Mouse (Mus musculus) forelimb bud, embryonic 11.5 days (tissue): ENCODE data around the gene Igsf21.

Experiments used
- DNase-seq: peaks from one replicate; pipeline ENCODE4 v3.0.0-alpha.2; 2012; ENCODE audit warnings: low read depth, low spot score

Igsf21 gene

DNA sequence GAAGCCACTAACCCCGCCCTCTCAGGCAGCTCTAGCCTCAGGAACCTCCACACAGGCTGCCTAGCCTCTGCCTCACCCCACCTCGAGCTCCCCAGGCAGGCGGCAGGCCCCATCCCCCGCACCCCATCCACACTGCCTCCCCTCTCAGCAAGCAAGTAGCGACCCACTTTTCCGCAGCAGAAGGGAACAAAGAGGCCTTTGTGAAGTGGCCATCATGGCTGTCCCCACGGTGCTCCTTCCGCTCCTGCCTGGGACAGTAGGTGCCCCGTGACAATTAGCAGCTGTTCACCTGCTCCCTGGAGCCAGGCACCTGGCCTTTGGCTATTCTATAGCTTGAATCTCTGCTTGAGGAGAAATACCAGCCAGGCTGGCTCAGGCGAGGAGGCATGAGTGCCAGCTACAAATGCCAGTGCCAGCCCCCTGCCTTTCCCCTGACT lies 9.3 kb downstream of the Igsf21 start:
- no peak for DNase-seq

DNA sequence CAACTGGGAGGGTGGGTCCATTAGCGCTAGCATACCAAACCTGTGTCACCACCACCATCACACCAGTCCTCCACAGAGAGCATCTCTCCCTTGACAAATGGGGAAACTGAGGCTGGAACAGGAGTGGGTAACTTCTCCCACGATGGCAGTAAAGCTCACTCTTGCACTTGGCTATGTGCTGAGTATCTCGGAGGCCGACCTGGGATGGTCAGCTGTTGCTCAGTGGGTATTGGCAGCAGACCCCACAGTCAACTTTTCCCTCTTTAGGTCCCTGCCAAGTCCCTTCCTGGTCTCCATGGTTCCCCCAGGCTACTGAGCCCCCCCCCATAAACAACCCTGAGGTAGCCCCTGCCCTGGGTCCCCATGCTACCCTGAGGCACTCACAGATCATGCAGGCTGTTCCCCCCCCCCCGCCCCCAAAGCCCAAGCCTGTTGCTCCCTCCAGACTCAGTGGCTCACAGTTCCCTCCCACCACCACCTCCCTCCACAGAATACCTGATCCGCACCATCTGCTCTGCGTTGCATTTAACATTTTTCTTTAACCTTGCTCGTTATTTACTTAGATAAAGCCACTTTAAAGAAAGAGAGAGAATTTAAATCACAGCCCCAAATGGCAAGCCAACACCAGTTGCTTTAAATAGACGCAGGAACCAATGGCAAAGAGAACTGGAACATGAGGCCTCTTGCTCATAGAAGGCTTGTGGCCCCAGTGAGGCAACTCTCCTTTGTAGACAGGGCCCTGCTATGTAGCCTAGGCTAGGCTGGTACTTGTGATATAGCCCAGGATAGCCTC lies 11.0 kb downstream of the Igsf21 start:
- DNase-seq, result no peak

DNA sequence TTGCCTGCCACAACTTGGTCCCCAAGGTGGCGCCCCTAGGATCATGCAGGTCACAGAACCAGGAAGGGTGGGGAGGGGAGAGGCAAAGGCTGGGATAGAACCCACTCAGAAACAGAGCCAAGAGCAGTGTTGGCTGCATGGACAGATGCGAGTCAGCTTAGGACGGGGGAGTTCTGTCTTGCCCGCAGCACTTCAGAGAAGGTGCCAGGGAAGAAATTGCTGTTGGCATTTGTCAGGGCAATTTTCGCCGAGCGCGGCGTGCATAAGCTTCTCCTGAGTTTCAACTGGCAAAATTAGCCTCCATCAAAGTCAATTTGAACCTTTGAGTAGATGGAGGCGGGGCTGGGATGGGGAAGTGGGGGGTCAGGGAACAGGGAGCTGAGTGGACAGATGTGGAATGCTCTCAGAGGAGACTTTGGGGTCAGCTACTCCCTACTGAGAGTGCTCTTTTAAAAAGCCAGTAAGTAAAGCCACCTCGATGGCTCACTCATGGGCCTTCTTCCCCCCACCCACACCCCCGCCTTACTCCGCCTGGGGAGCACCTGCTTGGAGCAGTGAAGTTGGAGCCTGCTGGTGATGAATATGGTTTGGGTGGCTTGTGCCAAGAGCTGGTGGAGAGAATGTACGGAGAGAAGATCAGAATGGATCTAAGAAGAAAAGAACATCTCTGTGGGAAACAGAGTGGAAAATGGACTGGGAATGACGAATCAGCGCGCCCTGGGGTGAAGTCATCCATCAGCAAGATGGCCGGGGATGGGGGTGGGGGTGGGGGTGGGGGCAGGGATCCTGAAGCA lies 12.0 kb downstream of the Igsf21 start:
- no peak for DNase-seq

DNA sequence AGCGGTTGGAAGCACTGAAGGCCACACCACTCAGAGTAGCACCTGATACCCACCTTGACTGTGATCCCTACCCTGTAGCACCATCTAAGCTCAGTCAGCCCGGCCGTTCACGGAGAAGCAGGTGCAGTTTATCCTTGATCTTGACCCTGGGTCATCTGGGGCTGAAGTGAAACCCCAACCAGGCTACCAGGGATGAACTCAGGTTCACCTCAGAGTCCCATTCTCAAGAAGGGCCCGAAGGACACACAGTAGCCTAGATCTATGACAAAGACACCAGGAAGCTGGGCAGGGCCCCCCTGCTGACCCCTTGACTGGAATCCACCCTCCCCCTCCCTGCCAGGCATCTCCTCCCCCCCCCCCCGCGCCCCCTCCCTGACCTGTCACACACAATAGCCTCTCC lies 18.7 kb downstream of the Igsf21 start:
- no peak for DNase-seq

DNA sequence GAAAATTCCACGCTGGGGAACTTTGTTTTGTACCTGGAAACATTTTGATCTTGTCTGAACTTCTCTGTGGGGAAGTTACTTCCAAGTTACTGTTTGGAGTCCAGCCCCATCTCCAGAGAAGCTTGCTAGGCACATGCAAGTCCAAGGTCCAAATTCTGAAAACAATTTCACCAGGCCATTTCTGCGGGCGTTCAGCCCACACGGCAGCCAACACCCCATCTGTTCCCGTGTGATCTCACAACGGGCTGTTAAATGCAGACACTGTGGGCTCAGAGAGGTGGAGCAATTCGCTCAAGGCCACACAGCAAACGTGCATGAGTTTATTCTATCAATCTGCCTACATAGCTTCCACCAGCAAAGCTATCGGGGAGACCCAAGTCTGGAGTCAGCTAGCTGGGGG lies 21.4 kb downstream of the Igsf21 start:
- DNase-seq, result no peak

DNA sequence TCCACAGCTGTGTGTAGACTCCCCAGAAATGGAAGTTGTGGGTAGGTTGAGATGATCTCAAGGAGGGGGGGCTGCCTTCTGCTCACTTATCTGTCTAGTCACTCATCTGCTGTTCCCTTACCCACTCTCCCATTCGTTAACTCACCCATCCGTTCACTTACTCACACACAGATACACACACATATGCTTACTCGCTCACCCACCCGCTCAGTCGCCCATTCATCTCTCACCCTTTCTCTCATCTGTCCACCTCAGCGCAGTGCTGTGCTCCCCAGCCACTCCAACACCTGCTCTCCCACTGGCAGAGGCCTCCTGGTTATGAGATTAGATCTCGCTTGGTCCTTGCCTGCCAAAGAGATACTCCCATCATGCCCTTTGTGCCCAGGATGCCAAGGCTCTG lies 22.1 kb downstream of the Igsf21 start:
- no peak for DNase-seq

DNA sequence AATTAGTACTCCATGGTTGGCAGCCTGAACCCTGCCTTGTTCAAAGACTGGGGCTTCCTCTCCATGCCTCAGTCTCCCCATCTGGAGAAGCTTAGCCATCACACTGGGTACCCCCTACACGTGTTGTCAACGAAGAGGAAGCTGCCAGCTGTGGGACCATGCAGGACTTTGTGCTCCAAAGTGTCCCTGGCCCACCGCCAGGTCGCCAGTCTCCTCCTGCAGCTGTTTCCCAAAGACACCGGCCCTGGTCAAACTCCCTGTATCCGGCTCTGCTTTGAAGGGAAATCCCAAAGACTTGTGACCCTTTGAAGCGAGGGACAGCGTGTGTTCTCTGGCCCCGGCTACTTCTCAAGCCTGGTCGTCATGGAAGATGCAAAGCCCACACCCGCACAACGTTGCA lies 23.5 kb downstream of the Igsf21 start:
- DNase-seq, result no peak

DNA sequence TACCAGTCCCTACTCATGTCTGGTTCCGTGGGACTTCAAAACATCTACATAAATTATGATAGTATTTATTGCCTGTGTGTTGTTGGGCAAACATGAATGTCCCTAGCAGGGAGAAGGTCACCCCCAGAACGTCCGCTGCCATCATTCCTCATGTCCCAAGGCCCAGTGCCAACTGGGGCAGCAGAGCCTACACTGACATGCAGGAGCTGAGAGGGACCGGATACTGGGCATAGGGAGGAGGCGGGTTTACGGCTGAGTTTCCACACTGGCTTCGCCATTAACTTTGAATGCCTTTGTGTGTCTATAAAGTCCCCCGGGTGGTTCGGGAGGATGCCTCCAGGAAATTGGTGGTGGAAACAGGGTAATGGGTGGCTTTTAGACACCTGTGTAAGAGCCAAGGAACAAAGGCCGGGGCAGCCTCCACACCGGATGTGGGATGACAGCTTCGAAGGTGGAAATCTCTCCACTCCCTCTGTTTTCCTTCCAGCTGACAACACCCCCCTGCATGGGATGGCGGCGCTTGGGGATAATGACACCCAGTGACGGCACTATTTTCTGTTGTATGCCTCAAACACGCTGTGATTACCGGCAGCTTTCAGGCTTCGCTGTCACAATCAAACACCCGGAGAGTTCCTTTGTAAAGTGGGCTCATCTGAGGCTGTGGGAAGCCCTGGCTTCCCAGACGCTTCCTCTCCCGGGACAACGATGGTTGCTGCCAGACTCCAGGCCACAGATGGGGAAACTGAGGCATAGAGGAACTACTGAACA lies 26.1 kb downstream of the Igsf21 start:
- no peak for DNase-seq

DNA sequence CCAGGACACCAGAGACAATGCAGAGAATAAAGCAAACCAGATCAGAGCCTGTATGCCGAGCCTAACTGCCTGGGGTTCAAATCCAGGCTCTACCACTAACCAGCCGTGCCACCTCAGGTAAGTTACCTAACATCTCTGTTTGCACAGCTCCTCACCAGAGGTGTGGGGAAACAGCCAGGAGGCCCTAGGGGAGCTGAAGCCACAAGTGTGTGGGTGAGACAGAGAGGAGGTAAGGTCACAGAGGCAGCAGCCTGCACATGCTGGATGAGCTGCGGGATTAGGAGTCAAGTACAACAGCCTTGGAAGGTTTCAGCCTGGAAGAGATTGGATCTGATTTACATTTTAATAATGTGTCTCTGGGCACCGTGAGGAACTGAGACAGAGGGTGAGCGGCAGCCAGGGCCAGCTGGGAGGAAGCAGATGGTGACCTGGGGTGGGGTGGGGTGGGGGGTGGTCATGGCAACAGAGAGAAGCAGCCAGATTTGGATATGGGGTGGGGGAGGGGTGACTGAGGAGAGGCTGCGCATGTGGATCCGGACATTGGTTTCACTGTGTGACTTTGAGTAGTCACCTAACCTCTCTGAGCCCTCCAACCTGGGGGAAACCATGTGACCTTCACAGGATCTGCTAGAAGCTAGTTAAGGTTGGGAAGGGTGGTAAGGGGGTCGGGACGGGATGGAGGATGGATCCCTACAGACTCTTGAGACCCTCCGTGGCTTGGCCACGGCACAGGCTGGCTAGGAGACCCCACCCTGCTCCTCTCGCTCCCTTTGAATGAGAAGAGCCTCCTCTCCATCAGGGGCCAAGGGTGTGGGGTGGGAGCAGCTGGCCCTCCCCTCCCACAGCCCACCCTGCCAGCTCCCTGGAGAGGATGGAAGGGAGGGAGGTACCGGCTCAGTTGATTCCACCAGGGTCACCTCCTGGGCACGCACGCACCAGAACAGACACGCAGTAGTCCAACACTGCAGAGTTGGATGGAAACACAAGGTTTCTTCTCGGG lies 27.4 kb downstream of the Igsf21 start:
- no peak for DNase-seq

DNA sequence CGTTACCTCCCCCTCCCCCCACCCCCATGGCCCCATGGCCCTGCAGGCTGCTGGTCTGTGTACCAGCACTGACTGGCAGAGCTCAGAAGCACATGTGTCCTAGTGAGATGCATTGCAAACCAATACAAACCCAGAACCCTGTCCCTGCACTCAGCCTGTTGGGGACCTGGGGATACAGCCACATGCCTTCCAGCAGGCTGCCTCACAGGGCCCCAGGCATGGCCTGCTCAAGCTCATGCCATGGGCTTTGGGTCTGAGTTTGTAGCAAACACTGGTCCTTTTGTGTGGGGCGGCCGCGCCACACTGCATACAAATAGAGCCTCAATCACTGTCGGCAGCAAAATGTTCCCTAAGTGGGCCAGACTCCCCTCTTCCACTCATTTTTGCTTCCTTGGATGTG lies 28.2 kb downstream of the Igsf21 start:
- no peak for DNase-seq

DNA sequence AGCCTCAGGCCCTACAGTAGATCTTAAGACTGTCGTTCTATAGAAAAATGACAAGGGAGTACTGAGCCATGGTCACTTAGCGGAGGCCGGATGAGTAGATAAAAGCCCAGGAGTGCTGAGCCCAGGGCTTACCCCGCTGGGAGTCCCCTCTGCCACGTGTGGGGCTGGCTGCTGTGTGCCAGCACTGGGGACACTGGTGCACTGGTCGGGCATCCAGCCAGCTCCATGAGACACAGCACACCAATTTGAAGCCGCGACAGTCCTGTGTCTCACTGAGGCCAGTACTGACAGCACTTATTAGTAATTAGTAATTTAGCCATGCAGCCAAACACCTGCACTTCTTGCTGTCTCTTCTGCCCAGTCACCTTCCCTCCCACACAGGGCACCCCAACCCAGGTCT lies 28.6 kb downstream of the Igsf21 start:
- DNase-seq, result no peak

DNA sequence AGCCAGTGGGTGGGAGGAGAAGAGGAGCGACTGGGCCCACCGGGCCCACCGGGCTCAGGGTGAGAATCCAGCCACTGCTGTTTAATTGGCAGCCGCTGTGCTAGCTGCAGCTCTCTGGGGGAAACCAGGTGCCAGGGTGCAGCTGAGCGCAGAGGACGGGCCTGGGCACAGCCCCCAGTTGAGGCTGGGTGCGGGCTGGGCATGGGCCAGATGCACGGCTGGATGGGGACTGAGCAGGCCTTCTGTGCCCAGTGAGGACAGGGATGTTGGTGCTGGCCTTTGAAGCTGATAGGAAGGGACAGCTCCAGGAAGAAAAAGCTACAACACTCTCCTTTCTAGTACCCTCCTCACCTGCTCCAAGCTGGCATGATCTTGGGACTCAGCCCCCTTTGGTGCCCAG lies 30.5 kb downstream of the Igsf21 start:
- DNase-seq, result no peak

DNA sequence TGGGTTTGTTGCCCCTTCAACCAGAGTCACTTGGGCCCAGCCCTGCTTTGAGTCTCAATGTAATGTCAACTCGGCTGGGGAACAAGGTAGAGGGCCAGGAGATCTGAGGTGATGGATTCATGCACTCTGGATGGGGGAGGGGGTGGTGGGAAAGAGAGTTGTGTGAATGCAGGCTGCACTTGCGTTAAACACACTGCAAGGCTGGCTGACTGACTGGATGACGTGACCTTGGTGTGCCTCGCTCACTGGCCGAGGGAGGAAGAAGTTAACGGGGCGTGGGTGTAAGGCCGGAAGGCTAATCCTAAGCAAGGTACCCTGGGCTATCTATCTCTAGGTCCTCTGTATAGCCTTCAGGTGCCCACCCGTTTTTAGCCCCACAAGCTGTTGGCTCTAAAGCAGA lies 31.4 kb downstream of the Igsf21 start:
- DNase-seq, result no peak

DNA sequence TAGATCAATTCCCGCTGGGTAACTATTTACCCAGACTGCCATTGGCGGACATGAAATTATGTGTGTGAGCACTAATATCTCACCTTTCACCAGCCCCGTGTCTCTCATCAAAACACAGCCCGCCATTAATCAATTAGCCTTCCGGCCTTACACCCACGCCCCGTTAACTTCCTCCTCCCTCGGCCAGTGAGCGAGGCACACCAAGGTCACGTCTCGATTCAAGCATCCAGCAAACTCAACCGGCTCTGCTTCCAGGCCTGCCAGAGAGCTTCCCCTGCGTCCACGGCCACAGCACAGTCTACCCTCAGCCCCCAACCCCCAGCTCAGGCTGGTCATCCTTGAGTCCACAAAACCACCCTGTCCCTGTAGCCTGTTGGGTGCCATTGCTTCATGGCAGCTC lies 32.2 kb downstream of the Igsf21 start:
- no peak for DNase-seq

DNA sequence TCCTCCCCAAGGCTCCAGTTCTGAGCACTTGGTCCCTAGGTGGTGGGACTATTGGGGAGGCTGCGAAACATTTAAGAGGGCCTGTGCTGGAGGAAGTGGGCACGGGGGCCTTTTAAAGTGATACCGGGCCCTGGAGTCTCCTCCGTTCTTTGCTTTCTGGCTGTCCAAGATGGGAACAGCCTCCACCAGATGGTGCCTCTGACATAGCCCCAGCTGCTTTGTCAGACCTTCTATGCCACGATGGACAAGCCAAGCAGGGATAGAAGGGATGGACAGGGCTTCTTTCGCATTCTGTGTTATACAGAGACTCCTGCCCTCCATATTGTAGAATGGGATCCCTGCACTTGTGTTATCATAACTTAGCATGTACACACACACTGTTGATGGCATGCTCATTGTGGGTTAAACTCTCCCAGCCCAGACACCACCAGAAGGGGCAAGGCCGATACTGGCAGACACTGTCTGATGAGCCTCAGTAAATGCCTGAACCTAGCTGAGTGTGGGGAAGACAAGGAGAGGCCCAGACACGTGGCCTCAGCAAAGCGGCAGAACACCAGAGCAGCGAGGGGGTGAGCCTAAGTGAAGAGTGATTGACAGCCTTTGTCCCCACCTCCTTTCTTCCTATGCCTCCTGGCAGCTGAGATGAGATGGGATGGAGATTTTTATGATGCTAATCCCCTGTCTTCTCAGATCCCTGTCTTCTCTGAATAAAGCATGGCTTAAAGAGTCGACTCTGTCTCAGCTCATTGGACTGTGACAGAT lies 36.3 kb downstream of the Igsf21 start:
- no peak for DNase-seq

DNA sequence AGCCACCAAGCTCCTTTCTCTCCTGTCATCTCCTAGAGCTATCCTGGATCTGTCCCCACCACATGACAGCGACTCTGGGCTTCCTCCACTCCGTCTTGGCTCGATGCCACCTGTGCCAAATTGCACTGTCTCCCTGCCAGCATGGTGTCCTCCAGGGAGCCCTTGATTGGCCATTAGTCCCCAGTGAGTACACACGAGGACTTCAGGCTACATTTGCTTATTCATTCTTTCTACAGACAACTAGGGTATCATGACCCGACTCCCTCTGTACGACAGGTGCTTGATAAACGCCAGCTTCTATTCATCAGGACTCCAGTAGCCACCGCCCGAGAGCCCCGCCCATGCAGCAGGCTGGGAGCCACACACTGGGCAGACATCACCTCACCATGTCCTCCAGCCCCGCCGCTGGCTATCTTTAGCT lies 40.8 kb downstream of the Igsf21 start:
- no peak for DNase-seq

DNA sequence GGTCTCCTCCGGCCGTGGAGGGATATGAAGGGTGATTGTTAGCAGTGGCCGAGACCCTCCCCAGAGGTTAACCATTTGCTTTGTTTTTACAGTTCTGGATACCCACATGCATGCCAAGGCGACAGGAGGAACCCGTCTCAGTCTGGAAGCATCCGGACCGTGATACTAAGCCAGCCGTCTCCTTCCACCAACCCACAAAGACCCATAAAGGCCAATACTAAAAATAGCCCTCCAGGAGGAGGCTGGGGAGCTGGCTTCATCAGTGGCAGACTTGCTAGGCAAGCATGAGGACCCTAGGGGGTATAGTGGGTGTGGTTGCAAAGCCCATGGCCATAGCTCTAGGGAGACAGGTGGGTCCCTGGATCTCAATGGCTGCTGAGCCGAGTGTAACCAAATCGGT lies 41.8 kb downstream of the Igsf21 start:
- no peak for DNase-seq

DNA sequence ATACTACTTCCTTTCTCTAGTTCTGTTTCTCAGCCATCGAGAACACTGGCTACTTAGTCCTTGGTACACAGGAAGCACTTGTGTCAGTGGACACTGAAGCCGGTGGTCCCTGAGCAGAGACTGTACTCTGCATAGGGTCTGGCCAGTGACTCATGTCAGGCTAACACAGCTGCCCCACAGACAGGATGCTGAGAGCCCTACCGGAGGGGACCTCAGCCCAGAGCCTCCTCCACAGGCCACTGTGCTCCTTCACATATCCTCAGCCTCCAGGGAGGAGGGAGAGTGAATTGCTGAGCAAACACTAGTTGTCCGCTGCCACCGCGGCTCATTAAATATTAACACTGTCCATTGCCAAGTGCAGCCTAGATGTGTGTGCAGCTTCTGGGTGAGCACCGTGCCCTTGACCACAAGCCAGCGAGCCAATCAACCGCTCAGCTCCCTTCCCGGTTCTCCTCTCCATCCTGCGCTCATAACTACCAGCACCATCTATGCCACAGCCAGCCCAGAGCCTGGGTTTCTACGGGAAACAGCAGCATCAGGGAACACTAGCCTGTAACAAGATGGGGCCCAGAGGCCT lies 42.8 kb downstream of the Igsf21 start:
- DNase-seq, result no peak

DNA sequence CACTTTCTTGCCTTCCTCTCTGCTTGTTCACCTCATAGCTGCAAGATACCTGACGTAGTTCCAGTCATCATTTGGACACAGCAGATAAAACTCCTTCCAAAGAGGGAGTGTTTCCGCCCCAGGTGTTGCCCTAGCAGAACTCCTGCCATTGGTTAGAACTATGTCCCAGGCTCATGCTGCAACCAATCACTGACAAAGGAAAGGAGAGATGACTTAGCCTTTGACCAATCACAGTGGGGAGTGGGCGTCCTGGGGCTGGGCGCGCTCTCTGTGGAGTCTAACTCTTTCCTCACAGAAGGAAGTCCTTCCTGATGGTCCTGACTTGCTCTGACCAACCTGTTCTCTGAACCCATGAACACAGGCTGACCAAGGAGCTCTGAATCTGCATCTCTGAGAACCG lies 44.4 kb downstream of the Igsf21 start:
- DNase-seq, result no peak

DNA sequence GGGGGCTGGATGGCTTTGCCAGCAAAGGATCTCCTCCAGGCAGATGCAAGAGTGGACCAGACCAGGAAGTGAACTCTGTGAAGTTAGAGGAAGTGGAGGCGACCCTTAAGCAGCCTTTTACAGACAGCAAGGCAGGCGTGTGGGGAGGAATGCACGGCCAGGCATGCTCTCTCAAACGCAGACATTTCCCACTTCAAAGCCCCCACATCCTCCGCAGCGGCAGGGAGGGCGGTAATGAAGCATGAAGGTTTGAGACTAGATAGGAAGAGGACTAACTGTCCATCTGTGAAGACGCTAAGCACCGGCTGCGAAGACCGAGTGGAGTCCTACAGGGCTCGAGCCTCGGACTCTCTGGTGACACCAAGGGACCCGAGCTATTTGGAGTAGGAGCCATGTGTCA lies 46.3 kb downstream of the Igsf21 start:
- DNase-seq, result no peak
